Mouse (Mus musculus): Measurements from ENCODE around the gene Coro1a. TPM values are rescaled to one million over a fixed set of nuclear protein-coding genes. Genes with fewer than 3 reads are reported as not detected.

Gene Coro1a
- polyA plus RNA-seq, 1 experiment, result 1.9 TPM

GRCm38 (mm10) chr7:126681221-126681620 is 26.4 kb downstream of the Coro1a start:
- no peak for TF ChIP-seq CEBPB (IDR thresholded peaks at IDR 0.05; ENCODE audit: low read depth)
- TF ChIP-seq USF1 (IDR thresholded peaks at IDR 0.05; ENCODE audit: low read depth), result no peak
- TF ChIP-seq MAX (IDR thresholded peaks at IDR 0.05), result no peak
- TF ChIP-seq FOSL1 (IDR thresholded peaks at IDR 0.05; ENCODE audit: insufficient read depth, low read length, poor library complexity, severe bottlenecking), result no peak
- no peak for TF ChIP-seq MYOG (IDR thresholded peaks at IDR 0.05; ENCODE audit: control insufficient read depth, extremely low read depth, insufficient read length)
- TF ChIP-seq MYOD1 (IDR thresholded peaks at IDR 0.05; ENCODE audit: control insufficient read depth, insufficient read length, low read depth), result no peak
- no peak for TF ChIP-seq CTCF (IDR thresholded peaks at IDR 0.05; ENCODE audit: control insufficient read depth, insufficient read depth, insufficient read length)
- H3K36me3 ChIP-seq (ENCODE audit: control insufficient read depth, insufficient read depth), result no peaks in the 10 kb centered on the region
- no peaks in the 10 kb centered on the region for H3K27me3 ChIP-seq (ENCODE audit: control insufficient read depth, insufficient read depth, insufficient read length)
- H3K79me2 ChIP-seq (ENCODE audit: control insufficient read depth, insufficient read depth), result no peaks in the 10 kb centered on the region
- no peak overlapping the region for H3K4me3 ChIP-seq (ENCODE audit: insufficient read depth, poor library complexity, severe bottlenecking)
- no peak overlapping the region for H3ac ChIP-seq (ENCODE audit: control insufficient read depth, insufficient read length, low read depth)
- H3K79me3 ChIP-seq (ENCODE audit: low read depth), result no peaks in the 10 kb centered on the region

GRCm38 (mm10) chr7:126679683-126680082 is 27.9 kb downstream of the Coro1a start:
- no peaks in the 10 kb centered on the region for H3K27me3 ChIP-seq (ENCODE audit: control insufficient read depth, insufficient read depth, insufficient read length)
- no peak overlapping the region for H3ac ChIP-seq (ENCODE audit: control insufficient read depth, insufficient read length, low read depth)
- H3K4me3 ChIP-seq (ENCODE audit: insufficient read depth, poor library complexity, severe bottlenecking), result no peak overlapping the region
- H3K36me3 ChIP-seq (ENCODE audit: control insufficient read depth, insufficient read depth), result no peaks in the 10 kb centered on the region
- TF ChIP-seq MYOD1 (IDR thresholded peaks at IDR 0.05; ENCODE audit: control insufficient read depth, insufficient read length, low read depth), result no peak
- no peak for TF ChIP-seq MYOG (IDR thresholded peaks at IDR 0.05; ENCODE audit: control insufficient read depth, extremely low read depth, insufficient read length)
- TF ChIP-seq CTCF (IDR thresholded peaks at IDR 0.05; ENCODE audit: control insufficient read depth, insufficient read depth, insufficient read length), result no peak
- no peak for TF ChIP-seq CEBPB (IDR thresholded peaks at IDR 0.05; ENCODE audit: low read depth)
- TF ChIP-seq MAX (IDR thresholded peaks at IDR 0.05), result no peak
- TF ChIP-seq USF1 (IDR thresholded peaks at IDR 0.05; ENCODE audit: low read depth), result no peak
- TF ChIP-seq FOSL1 (IDR thresholded peaks at IDR 0.05; ENCODE audit: insufficient read depth, low read length, poor library complexity, severe bottlenecking), result no peak
- no peaks in the 10 kb centered on the region for H3K79me2 ChIP-seq (ENCODE audit: control insufficient read depth, insufficient read depth)
- H3K79me3 ChIP-seq (ENCODE audit: low read depth), result no peaks in the 10 kb centered on the region

GRCm38 (mm10) chr7:126678545-126679341 is 28.8 kb downstream of the Coro1a start:
- no peaks in the 10 kb centered on the region for H3K36me3 ChIP-seq (ENCODE audit: control insufficient read depth, insufficient read depth)

DNA sequence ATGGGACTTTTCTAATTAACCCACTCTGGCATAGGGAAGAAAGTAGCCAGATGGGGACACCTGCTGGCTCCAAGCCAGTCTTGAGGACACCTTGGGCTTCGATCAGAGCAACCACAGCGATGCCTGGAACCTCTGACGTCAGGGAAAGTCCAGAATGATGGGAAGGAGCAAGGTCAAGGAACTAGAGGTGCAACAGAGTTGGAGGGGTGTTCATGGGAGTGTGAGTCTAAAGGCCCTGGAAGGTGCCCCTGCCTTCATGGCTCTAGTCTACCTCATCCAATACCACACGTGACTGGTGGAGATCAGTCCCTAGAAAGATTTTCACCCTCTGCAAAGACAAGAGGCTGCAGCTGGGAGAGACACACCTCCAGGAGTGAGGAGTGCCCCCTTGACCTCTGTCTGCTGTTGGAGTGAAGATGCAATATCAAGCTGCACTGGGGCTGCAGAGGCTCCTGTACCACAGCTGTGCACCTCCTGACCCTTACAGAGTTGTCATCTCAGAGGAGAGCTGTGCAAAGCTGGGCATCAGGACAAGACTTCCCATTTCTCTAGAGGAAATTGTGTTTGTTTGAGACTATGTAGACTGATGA is 30.9 kb downstream of the Coro1a start:
- Histone ChIP-seq H3K27me3 (ENCODE audit: control insufficient read depth, insufficient read depth, insufficient read length) (no peaks in the 10 kb centered on the region), H3K79me3 (ENCODE audit: low read depth) (no peaks in the 10 kb centered on the region), H3K4me3 (ENCODE audit: insufficient read depth, poor library complexity, severe bottlenecking) (no peak overlapping the region), H3K79me2 (ENCODE audit: control insufficient read depth, insufficient read depth) (no peaks in the 10 kb centered on the region), H3ac (ENCODE audit: control insufficient read depth, insufficient read length, low read depth) (no peak overlapping the region), H3K36me3 (ENCODE audit: control insufficient read depth, insufficient read depth) (peaks cover 7% of the 10 kb centered on the region)
- TF ChIP-seq FOSL1 (IDR thresholded peaks at IDR 0.05; ENCODE audit: insufficient read depth, low read length, poor library complexity, severe bottlenecking) (no peak), MYOD1 (IDR thresholded peaks at IDR 0.05; ENCODE audit: control insufficient read depth, insufficient read length, low read depth) (no peak), USF1 (IDR thresholded peaks at IDR 0.05; ENCODE audit: low read depth) (no peak), MAX (IDR thresholded peaks at IDR 0.05) (no peak), MYOG (IDR thresholded peaks at IDR 0.05; ENCODE audit: control insufficient read depth, extremely low read depth, insufficient read length) (no peak), CEBPB (IDR thresholded peaks at IDR 0.05; ENCODE audit: low read depth) (no peak), CTCF (IDR thresholded peaks at IDR 0.05; ENCODE audit: control insufficient read depth, insufficient read depth, insufficient read length) (no peak)

More at GRCm38 (mm10) chr7:126678545-126679341, 28.8 kb downstream of the Coro1a start:
- Histone ChIP-seq H3K79me2 (ENCODE audit: control insufficient read depth, insufficient read depth) (no peaks in the 10 kb centered on the region), H3K4me3 (ENCODE audit: insufficient read depth, poor library complexity, severe bottlenecking) (no peak overlapping the region), H3ac (ENCODE audit: control insufficient read depth, insufficient read length, low read depth) (no peak overlapping the region), H3K79me3 (ENCODE audit: low read depth) (no peaks in the 10 kb centered on the region), H3K27me3 (ENCODE audit: control insufficient read depth, insufficient read depth, insufficient read length) (no peaks in the 10 kb centered on the region)
- TF ChIP-seq CTCF (IDR thresholded peaks at IDR 0.05; ENCODE audit: control insufficient read depth, insufficient read depth, insufficient read length), result no peak
- no peak for TF ChIP-seq MYOD1 (IDR thresholded peaks at IDR 0.05; ENCODE audit: control insufficient read depth, insufficient read length, low read depth)

- peaks cover 7% of the 10 kb centered on the region for H3K36me3 ChIP-seq (ENCODE audit: control insufficient read depth, insufficient read depth)
Measured at GRCm38 (mm10) chr7:126676207-126676606, 31.4 kb downstream of the Coro1a start, which contains the start of gene Sult1a1. Gene Sult1a1, minus strand, starts transcription at chr7:126676432.

More at GRCm38 (mm10) chr7:126676207-126676606, 31.4 kb downstream of the Coro1a start, which contains the start of gene Sult1a1:
- no peak within 1 kb of the TSS for H3K4me3 ChIP-seq (ENCODE audit: insufficient read depth, poor library complexity, severe bottlenecking)
- no peak for TF ChIP-seq MAX (IDR thresholded peaks at IDR 0.05)
- no peak for TF ChIP-seq MYOG (IDR thresholded peaks at IDR 0.05; ENCODE audit: control insufficient read depth, extremely low read depth, insufficient read length)
- no peak for TF ChIP-seq MYOD1 (IDR thresholded peaks at IDR 0.05; ENCODE audit: control insufficient read depth, insufficient read length, low read depth)
- no peak for TF ChIP-seq FOSL1 (IDR thresholded peaks at IDR 0.05; ENCODE audit: insufficient read depth, low read length, poor library complexity, severe bottlenecking)
- no peak for TF ChIP-seq USF1 (IDR thresholded peaks at IDR 0.05; ENCODE audit: low read depth)
- TF ChIP-seq CEBPB (IDR thresholded peaks at IDR 0.05; ENCODE audit: low read depth), result no peak
- TF ChIP-seq CTCF (IDR thresholded peaks at IDR 0.05; ENCODE audit: control insufficient read depth, insufficient read depth, insufficient read length), result no peak
- H3ac ChIP-seq (ENCODE audit: control insufficient read depth, insufficient read length, low read depth), result no peak within 1 kb of the TSS
- no peaks in the 10 kb centered on the region for H3K79me2 ChIP-seq (ENCODE audit: control insufficient read depth, insufficient read depth)
- H3K79me3 ChIP-seq (ENCODE audit: low read depth), result no peaks in the 10 kb centered on the region
- H3K27me3 ChIP-seq (ENCODE audit: control insufficient read depth, insufficient read depth, insufficient read length), result no peaks in the 10 kb centered on the region

Measured in C2C12 (cell line).